Mouse (Mus musculus) layer of hippocampus, postnatal 14 days (tissue): Measurements from ENCODE around the gene Fabp1. TPM values are rescaled to one million over a fixed set of nuclear protein-coding genes. Genes with fewer than 3 reads are reported as not detected.

ENCODE experiments used
- DNase-seq, 2 experiments: peaks; one replicate each; pipeline ENCODE4 v3.0.0; 2021 to 2022; ENCODE audit warnings: low spot score in 2 of 2, mixed read lengths in 1 of 2
- total RNA-seq, 2 experiments: library from RNA; stranded (reverse); gene quantifications; 2 replicates each; pipeline ENCODE4 v1.2.3; 2021

Gene Fabp1
- total RNA-seq, 2 experiments from 2014 or later, result not detected

GRCm38 (mm10) chr6:71208691-71209090 lies 9.1 kb downstream of the Fabp1 start:
- DNase-seq, result no peak

- DNase-seq, result peak in 1 of 2 experiments; percentile 13
These were observed 12.3 kb downstream of the Fabp1 start for GRCm38 (mm10) chr6:71211917-71212316.

- DNase-seq, result no peak
These were observed 12.8 kb downstream of the Fabp1 start for GRCm38 (mm10) chr6:71212471-71212870.

- DNase-seq, result no peak
These were observed 21.9 kb downstream of the Fabp1 start for GRCm38 (mm10) chr6:71221501-71221900.

GRCm38 (mm10) chr6:71224184-71224943 lies 24.7 kb downstream of the Fabp1 start:
- no peak for DNase-seq

- no peak for DNase-seq
These were observed 26.9 kb downstream of the Fabp1 start for GRCm38 (mm10) chr6:71226544-71226943.

- DNase-seq, result no peak
These were observed 27.6 kb downstream of the Fabp1 start for GRCm38 (mm10) chr6:71227157-71227770.

GRCm38 (mm10) chr6:71235121-71235520 lies 35.5 kb downstream of the Fabp1 start:
- no peak for DNase-seq

- DNase-seq, result no peak
These were observed 36.3 kb downstream of the Fabp1 start for GRCm38 (mm10) chr6:71235944-71236343.

GRCm38 (mm10) chr6:71236506-71236905 lies 36.9 kb downstream of the Fabp1 start:
- DNase-seq, result no peak

GRCm38 (mm10) chr6:71237031-71237431 lies 37.4 kb downstream of the Fabp1 start:
- no peak for DNase-seq

- DNase-seq, result no peak
These were observed 39.6 kb downstream of the Fabp1 start for GRCm38 (mm10) chr6:71239069-71239750.

- no peak for DNase-seq
These were observed 41.2 kb downstream of the Fabp1 start for GRCm38 (mm10) chr6:71240831-71241230.

- DNase-seq, result no peak
These were observed 43.2 kb downstream of the Fabp1 start for GRCm38 (mm10) chr6:71242811-71243210.

- no peak for DNase-seq
These were observed 43.6 kb downstream of the Fabp1 start for GRCm38 (mm10) chr6:71243258-71243657.

- DNase-seq, result no peak
These were observed 48.8 kb downstream of the Fabp1 start for GRCm38 (mm10) chr6:71248420-71248819.

- DNase-seq, result no peak
These were observed 50.0 kb downstream of the Fabp1 start for GRCm38 (mm10) chr6:71249615-71250014.

- DNase-seq, result no peak
These were observed 51.3 kb downstream of the Fabp1 start for GRCm38 (mm10) chr6:71250951-71251350.

- no peak for DNase-seq
These were observed 54.8 kb downstream of the Fabp1 start for GRCm38 (mm10) chr6:71254456-71254855.
